Mouse (Mus musculus) CD4-positive, CD25-positive, alpha-beta regulatory T cell, adult 9 weeks (primary cell): ENCODE results near the gene Gtf3c2. TPM values are rescaled to one million over a fixed set of nuclear protein-coding genes. Genes with fewer than 3 reads are reported as not detected.

Source experiments
- polyA plus RNA-seq: library from polyadenylated mRNA; unstranded; fragments of 100-300 nt; shearing (Covaris generic); gene quantifications from one replicate; pipeline ENCODE4 v1.2.1, GENCODE M21; 2017

The Gtf3c2 gene
- polyA plus RNA-seq: 116 TPM

DNA sequence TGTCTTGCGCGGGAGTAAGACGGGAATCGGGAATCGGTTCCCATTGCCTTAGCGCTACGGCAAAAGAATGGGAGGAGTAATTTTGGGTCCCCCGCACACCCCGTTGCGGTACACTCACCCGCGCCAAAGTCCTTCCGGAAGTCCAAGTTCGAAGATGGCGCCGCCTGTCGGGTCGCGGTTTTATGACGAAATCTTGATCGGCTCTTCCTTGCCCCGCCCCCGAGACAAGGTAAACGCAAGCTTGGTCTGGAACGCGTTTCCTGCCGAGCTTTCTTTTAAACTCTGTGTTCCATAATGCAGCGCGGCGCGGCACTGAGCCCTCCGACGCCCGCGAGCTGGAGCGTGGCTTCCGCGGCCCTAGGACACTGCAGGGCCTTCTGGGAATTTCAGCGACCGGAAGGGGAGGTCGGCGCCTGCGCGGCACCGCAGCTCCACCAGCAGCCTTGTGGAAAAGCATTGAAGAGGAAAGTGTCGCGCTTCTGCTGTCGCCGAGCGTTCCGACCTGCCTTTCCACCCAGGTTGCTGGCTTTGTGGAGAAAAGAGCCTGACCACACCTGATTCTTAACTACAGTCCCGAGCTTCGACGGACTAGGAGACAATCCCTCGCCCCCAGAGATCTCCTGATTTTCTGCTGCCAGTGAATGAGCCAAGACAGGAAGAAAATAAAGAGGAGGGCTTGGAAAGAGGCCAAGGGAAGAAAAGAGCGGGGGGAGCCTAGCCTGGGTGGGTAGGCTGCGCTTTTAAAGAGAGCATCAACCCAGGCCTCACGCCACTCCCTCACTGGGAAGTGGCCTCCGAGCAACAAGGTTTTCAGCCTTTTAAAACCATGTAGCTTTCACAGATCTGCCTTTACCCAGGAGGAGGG, at the start of gene Gtf3c2, which contains the start of gene Gm29609:
TSS of gene Gtf3c2 (minus strand) at position 379 of the 865 bp plus-strand sequence.
TSS of gene Gm29609 (minus strand) at position 146 of the 865 bp plus-strand sequence.

DNA sequence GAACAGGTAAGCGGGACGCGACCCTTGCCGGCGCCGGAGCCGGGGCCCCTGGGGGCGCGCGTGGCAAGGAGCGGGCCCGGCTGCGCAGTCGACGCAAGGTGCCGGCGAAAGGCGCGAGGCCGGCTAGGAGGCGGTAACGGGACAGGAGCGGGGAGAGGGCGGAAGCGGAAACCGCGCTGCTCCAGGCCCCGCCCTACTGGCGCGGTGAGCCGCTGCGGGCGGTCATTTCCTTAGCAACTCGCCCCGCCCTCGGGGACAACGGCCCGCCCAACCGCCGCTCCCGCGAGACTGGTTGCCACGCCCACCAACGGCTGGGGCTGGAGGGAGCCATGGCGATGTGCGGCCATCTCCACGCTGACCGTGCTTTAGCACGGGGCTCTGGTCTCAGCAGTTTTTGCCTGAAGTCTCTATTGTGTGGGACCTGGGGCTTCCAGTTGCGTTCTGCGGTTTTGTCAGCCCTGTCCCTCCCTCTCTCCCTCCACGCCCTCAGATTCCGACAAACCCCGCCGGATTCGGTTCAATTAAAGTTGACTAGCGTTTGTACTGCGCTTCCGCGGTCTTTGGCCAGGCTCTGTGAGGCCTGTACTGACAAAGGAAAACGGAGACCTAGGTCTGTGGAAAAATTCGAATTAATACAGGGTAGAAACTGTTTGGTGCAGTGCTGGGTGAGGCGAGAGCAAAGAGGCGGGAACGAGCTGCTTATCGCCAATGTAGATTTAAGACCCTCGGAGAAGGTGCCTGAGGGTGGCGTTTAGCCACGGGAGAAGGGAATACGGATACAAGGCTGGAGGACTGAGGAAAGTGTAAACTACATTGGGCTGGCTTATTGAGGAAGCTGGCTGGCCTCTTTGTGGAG, 40.7 kb upstream of the Gtf3c2 start, which contains the start of gene Ppm1g:
TSS of gene Ppm1g (minus strand) at position 240 of the 856 bp plus-strand sequence.

DNA sequence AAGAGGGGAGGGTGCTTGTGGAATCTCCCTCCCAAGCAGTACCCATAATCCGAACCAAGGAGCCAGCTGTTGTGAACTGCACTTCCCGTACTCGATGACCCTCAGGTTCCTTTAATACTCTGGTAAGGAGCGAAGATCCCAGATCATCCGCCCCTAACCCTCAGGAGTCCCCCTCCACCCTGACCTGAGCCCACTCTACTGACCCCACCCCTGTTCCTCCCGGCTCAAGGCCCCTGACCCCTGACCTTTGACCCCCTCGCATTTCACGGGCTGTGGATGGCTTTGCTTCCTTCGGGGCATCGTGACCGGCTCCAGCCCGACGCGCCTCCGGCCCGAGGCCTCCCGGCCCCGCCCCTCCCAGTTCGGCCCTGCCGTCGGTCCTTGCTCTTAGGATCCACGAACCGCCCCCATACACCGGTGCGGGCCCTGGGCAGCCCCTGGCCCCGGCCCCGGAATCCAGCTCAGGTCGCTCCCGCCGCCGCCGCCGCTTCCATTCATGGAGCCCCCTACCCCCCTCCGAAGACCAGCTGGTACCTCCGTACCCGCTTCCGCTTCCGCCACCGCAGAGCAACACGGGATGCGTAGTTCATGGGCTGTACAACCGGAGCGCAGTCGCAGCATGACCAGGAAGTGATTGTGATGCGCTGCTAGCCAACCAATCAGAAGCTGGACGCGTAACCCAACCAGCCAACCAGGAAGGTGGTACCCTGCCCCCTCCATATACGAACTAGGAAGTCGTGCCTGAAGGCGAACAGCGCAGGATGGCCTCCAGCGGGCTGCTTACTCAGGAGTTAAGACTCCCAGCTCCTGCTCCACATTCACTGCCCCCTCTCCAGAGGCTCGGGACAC, 22.0 kb upstream of the Gtf3c2 start, which contains the start of gene Zfp513:
TSS of gene Zfp513 (minus strand) at position 562 of the 849 bp plus-strand sequence.

DNA sequence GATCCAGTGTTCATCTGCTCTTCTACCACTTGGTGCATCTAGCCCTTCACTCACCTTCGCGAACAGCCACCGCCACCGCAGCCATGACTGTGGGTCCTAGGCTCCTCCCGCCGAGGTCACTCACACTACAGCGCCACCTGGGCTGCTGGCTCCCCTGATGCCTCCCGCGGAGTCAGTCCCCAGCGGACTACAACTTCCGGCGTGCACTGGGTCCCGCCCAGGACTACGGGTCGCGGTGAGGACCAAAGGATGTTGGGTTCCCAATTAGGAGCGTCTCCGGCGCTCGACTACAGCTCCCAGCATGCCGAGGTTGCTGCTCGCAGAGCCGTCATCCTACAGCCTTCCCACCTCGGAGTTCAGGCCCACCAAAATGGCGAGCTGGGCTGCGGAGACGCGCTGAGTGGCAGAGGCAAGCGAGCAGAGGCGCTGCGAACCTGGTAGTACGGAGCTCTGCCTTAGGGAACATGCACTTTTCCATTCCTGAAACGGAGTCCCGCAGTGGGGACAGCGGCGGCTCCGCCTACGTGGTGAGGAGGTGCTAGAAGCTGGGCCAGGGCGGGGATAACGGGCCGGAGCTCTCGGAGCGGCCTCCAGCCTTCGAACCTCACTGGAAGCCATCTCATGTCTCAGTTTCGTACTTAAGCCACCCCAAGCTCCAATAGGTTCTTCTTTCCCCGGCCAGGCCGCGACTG, 13.1 kb upstream of the Gtf3c2 start, which contains the start of the genes Snx17 and Eif2b4:
TSS of gene Snx17 (plus strand) at position 289 of the 692 bp plus-strand sequence.
TSS of gene Eif2b4 (minus strand) at position 492 of the 692 bp plus-strand sequence.

DNA sequence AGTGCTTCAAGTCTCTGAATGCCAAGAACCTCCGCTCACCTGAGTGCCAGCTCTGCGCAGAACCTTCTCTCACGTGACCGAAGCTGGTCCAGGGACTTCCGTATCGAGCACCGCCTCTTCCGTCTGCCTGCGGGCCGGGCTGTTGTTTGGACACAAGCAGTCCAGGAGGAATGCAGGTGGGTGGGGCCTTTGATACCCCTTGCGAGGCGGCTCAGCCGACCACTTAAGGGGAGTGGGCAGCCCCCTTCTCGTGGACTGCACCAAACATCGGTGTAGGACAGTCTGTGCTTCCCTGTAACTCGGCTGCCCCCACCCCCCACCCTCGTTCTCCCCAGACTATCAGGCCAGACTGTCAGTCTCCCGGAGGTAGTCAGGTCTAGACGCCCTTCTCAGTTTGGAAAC, 25.8 kb downstream of the Gtf3c2 start, which contains the start of gene Mpv17:
TSS of gene Mpv17 (minus strand) at position 100 of the 402 bp plus-strand sequence.

GRCm38 (mm10) chr5:31138241-31138967, 41.5 kb downstream of the Gtf3c2 start, which contains the start of gene Ucn:
Gene Ucn (minus strand): TSS chr5:31138829.

DNA sequence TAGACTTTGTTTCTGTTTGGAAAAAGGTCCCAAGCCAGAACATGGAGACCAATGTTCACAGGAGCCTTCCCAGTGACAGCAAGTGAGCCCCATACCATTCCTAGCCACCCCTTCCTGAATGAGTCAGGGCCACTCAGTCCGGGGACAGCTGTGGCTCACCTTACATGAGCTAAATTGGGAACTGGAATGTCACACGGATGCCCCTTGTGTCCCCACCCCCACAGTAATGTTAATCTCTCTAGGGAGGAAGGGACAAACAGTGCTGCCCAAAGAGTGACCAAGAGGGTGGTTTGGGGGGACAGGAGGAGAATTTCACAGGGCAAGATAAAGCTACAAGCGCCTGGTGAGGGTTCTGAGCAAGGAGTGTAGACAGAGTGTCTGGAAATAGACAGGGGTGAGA, 63.6 kb downstream of the Gtf3c2 start, which contains the start of gene Trim54:
TSS of gene Trim54 (plus strand) at position 359 of the 400 bp plus-strand sequence.

GRCm38 (mm10) chr5:31108000-31108490, 71.9 kb downstream of the Gtf3c2 start, which contains the start of gene Slc30a3:
Gene Slc30a3 (minus strand): TSS chr5:31108237.

Other genes starting within 250 kb of the Gtf3c2 start
- 0.55 TPM for gene Cgref1, start 234.6 kb downstream of the Gtf3c2 start, polyA plus RNA-seq
- gene Preb, start 219.8 kb downstream of the Gtf3c2 start, polyA plus RNA-seq: 228 TPM
- gene Tcf23, start 211.5 kb downstream of the Gtf3c2 start, polyA plus RNA-seq: not detected
- 117 TPM for gene Atraid, start 131.8 kb downstream of the Gtf3c2 start, polyA plus RNA-seq
- gene Slc5a6, start 131.2 kb downstream of the Gtf3c2 start, polyA plus RNA-seq: 12.3 TPM
- 23.1 TPM for gene Cad, start 125.4 kb downstream of the Gtf3c2 start, polyA plus RNA-seq
- gene Dnajc5g, start 73.9 kb downstream of the Gtf3c2 start, polyA plus RNA-seq: not detected
- 1.4 TPM for gene Slc30a3, start 71.9 kb downstream of the Gtf3c2 start, polyA plus RNA-seq
- not detected for gene Trim54, start 63.4 kb downstream of the Gtf3c2 start, polyA plus RNA-seq
- not detected for gene Ucn, start 41.3 kb downstream of the Gtf3c2 start, polyA plus RNA-seq
- 46.5 TPM for gene Mpv17, start 25.9 kb downstream of the Gtf3c2 start, polyA plus RNA-seq
- gene Gm29609, start 233 bp downstream of the Gtf3c2 start, polyA plus RNA-seq: 2.3 TPM
- 154 TPM for gene Snx17, start 13.1 kb upstream of the Gtf3c2 start, polyA plus RNA-seq
- 85.1 TPM for gene Eif2b4, start 13.3 kb upstream of the Gtf3c2 start, polyA plus RNA-seq
- 18.3 TPM for gene Zfp513, start 22.2 kb upstream of the Gtf3c2 start, polyA plus RNA-seq
- gene Ppm1g, start 40.5 kb upstream of the Gtf3c2 start, polyA plus RNA-seq: 39.9 TPM
- gene Nrbp1, start 60.7 kb upstream of the Gtf3c2 start, polyA plus RNA-seq: 205 TPM
- not detected for gene Gm9970, start 61.1 kb upstream of the Gtf3c2 start, polyA plus RNA-seq
- 54.3 TPM for gene Krtcap3, start 71.5 kb upstream of the Gtf3c2 start, polyA plus RNA-seq
- gene Ift172, start 111.0 kb upstream of the Gtf3c2 start, polyA plus RNA-seq: 10.2 TPM
- not detected for gene Fndc4, start 115.9 kb upstream of the Gtf3c2 start, polyA plus RNA-seq
- not detected for gene Gckr, start 117.3 kb upstream of the Gtf3c2 start, polyA plus RNA-seq